10 mouse cellular contexts compared by ENCODE assay signal in genomic region chr11:3287131-3287530, GRCm38 (mm10). TPM values are rescaled to one million over a fixed set of nuclear protein-coding genes. Genes with fewer than 3 reads are reported as not detected.
A peak's percentile ranks its signal among the peaks of the same experiment; 100 is the strongest.
DNase-seq lines count a peak whose midpoint lies in the region; ATAC-seq and TF ChIP-seq lines count a peak whose summit lies in the region.
"Had no signal": no experiment of that assay in that cellular context is flagged by ENCODE, and none has a peak within 500 bp of the region (broad histone marks: within the 10 kb centered on the region; RNA-seq: fewer than 3 reads in every experiment).

No protein-coding gene starts in this region.

- H3K27ac ChIP-seq in embryonic facial prominence, embryonic 11.5 days (replicated peaks; ENCODE audit: low read depth, low read length) = no peak overlapping the region
- H3K27ac ChIP-seq in embryonic facial prominence, embryonic 10.5 days (replicated peaks) = no peak overlapping the region
- peak overlapping the region; percentile 100; the same call in 1 of the 2 replicates for H3K27ac ChIP-seq in hindbrain, postnatal 0 days

- DNase-seq in embryonic facial prominence, embryonic 11.5 days (ENCODE audit: low spot score) = peak; percentile 47
- DNase-seq in embryonic facial prominence, embryonic 10.5 days (ENCODE audit: low spot score) = no peak
- DNase-seq in left cerebral cortex, postnatal 4 days = peak; percentile 32
- no peak for DNase-seq in left cerebral cortex, adult 8-10 months (ENCODE audit: low spot score in 2 of 2)
- peak; percentile 65 for DNase-seq in cerebellum, adult 8-10 months
- peak; percentile 82 for DNase-seq in hindbrain, postnatal 0 days (ENCODE audit: low spot score)
- DNase-seq in c-Kit-positive CD71-positive TER-119-positive erythroid progenitor cells, embryonic 14.5 days (ENCODE audit: low spot score) = no peak
- DNase-seq in heart, adult 9 months (ENCODE audit: low spot score in 2 of 2) = no peak
- DNase-seq: adrenal gland, adult 2 months; lung, adult 18-20 months had no signal

- H3K4me2 ChIP-seq in embryonic facial prominence, embryonic 11.5 days (ENCODE audit: low read depth, low read length) = no peak overlapping the region
- H3K4me2 ChIP-seq in hindbrain, postnatal 0 days (ENCODE audit: low read depth, low read length) = no peak overlapping the region

- WGBS in embryonic facial prominence, embryonic 11.5 days = 51% methylated on average over 6 of the region's 6 CpGs
- whole genome bisulfite sequencing in embryonic facial prominence, embryonic 10.5 days = 64% methylated on average over 6 of the region's 6 CpGs
- WGBS in hindbrain, postnatal 0 days = 18% methylated on average over 6 of the region's 6 CpGs

- TF ChIP-seq CTCF in hindbrain, postnatal 0 days (IDR thresholded peaks at IDR 0.05; ENCODE audit: low read depth) = no peak

- intact Hi-C loops in left cerebral cortex, postnatal 4 days (cut with DNase I) = no loop called here

- H3K9me3 ChIP-seq in embryonic facial prominence, embryonic 11.5 days (replicated peaks; ENCODE audit: control insufficient read depth, low read length) = no peaks in the 10 kb centered on the region
- no peaks in the 10 kb centered on the region for H3K9me3 ChIP-seq in embryonic facial prominence, embryonic 10.5 days
- H3K9me3 ChIP-seq in hindbrain, postnatal 0 days (ENCODE audit: low read length) = no peaks in the 10 kb centered on the region

- H3K9ac ChIP-seq in embryonic facial prominence, embryonic 11.5 days (replicated peaks; ENCODE audit: low read length) = no peak overlapping the region
- no peak overlapping the region for H3K9ac ChIP-seq in hindbrain, postnatal 0 days (replicated peaks; ENCODE audit: low read length)

- H3K27me3 ChIP-seq in embryonic facial prominence, embryonic 11.5 days (ENCODE audit: control insufficient read depth, insufficient read depth, low read length) = no peaks in the 10 kb centered on the region
- no peaks in the 10 kb centered on the region for H3K27me3 ChIP-seq in embryonic facial prominence, embryonic 10.5 days (replicated peaks; ENCODE audit: low read depth, poor library complexity, severe bottlenecking)
- no peaks in the 10 kb centered on the region for H3K27me3 ChIP-seq in hindbrain, postnatal 0 days (ENCODE audit: insufficient read depth, low read length)

- H3K36me3 ChIP-seq in embryonic facial prominence, embryonic 11.5 days (replicated peaks; ENCODE audit: control insufficient read depth, insufficient read depth, low read depth, low read length) = no peaks in the 10 kb centered on the region; the same call in 1 of the 2 replicates
- peaks cover 12% of the 10 kb centered on the region for H3K36me3 ChIP-seq in embryonic facial prominence, embryonic 10.5 days (replicated peaks)
- no peaks in the 10 kb centered on the region for H3K36me3 ChIP-seq in hindbrain, postnatal 0 days (ENCODE audit: insufficient read depth, low read length)

- ATAC-seq in embryonic facial prominence, embryonic 11.5 days (replicated peaks; ENCODE audit: insufficient number of reproducible peaks, low FRiP score, low TSS enrichment, low read depth) = no peak
- no peak for ATAC-seq in hindbrain, postnatal 0 days

- H3K4me1 ChIP-seq in embryonic facial prominence, embryonic 11.5 days (ENCODE audit: control insufficient read depth, insufficient read depth, low read length) = no peaks in the 10 kb centered on the region
- H3K4me1 ChIP-seq in embryonic facial prominence, embryonic 10.5 days = peaks cover 18% of the 10 kb centered on the region
- H3K4me1 ChIP-seq in hindbrain, postnatal 0 days (ENCODE audit: insufficient read depth, low read length) = 0 out of 2 replicates have a peak, but pooled peaks cover 11% of the 10 kb centered on the region

- no peak overlapping the region for H3K4me3 ChIP-seq in embryonic facial prominence, embryonic 11.5 days (ENCODE audit: low read depth, low read length)
- H3K4me3 ChIP-seq in embryonic facial prominence, embryonic 10.5 days = no peak overlapping the region
- H3K4me3 ChIP-seq in hindbrain, postnatal 0 days (ENCODE audit: low read length) = no peak overlapping the region

RNA-seq across cellular contexts. Expression of gene Patz1, which starts 1.5 kb away (rescaled TPM):
- 72.6 and 73.2 TPM in 2 replicates for polyA plus RNA-seq in embryonic facial prominence, embryonic 11.5 days (2014; fragmentation: Nextera tagmentation; extraction: Ambion mirVana)
- polyA plus RNA-seq in embryonic facial prominence, embryonic 10.5 days (2016; fragmentation: Nextera tagmentation; extraction: Ambion mirVana) = 91.5 and 96.8 TPM in 2 replicates
- 10 to 100 TPM; 62.5 to 62.9 TPM for total RNA-seq in left cerebral cortex, postnatal 4 days (2021)
- 10 to 100 TPM; 53.4 to 57.4 (median 54.1) TPM for total RNA-seq in left cerebral cortex, adult 8-10 months (2022)
- total RNA-seq in hindbrain, postnatal 0 days (2014; rRNA removed) = 89.6 and 97.1 TPM in 2 replicates
- 38.8 and 40.4 TPM in 2 replicates for polyA plus RNA-seq in hindbrain, postnatal 0 days (2015; fragmentation: Nextera tagmentation; extraction: Ambion mirVana)

RNA-seq across cellular contexts. Expression of gene Drg1, which starts 20.9 kb away (rescaled TPM):
- polyA plus RNA-seq in embryonic facial prominence, embryonic 11.5 days (2014; fragmentation: Nextera tagmentation; extraction: Ambion mirVana) = 294 and 301 TPM in 2 replicates
- 287 and 303 TPM in 2 replicates for polyA plus RNA-seq in embryonic facial prominence, embryonic 10.5 days (2016; fragmentation: Nextera tagmentation; extraction: Ambion mirVana)
- 10 to 100 TPM; 86.1 to 96.8 TPM for total RNA-seq in left cerebral cortex, postnatal 4 days (2021)
- total RNA-seq in left cerebral cortex, adult 8-10 months (2022) = 10 to 100 TPM; 95.6 to 98.8 (median 96.9) TPM
- total RNA-seq in hindbrain, postnatal 0 days (2014; rRNA removed) = 62.3 and 73.1 TPM in 2 replicates
- polyA plus RNA-seq in hindbrain, postnatal 0 days (2015; fragmentation: Nextera tagmentation; extraction: Ambion mirVana) = 176 and 186 TPM in 2 replicates

RNA-seq across cellular contexts. Expression of gene Pik3ip1, which starts 43.1 kb away (rescaled TPM):
- 10.5 and 10.6 TPM in 2 replicates for polyA plus RNA-seq in embryonic facial prominence, embryonic 11.5 days (2014; fragmentation: Nextera tagmentation; extraction: Ambion mirVana)
- 7.3 and 11.2 TPM in 2 replicates for polyA plus RNA-seq in embryonic facial prominence, embryonic 10.5 days (2016; fragmentation: Nextera tagmentation; extraction: Ambion mirVana)
- 10 to 100 TPM; 22.9 to 23.4 TPM for total RNA-seq in left cerebral cortex, postnatal 4 days (2021)
- 10 to 100 TPM; 40.3 to 44.5 (median 42.4) TPM for total RNA-seq in left cerebral cortex, adult 8-10 months (2022)
- 34.3 and 40.9 TPM in 2 replicates for total RNA-seq in hindbrain, postnatal 0 days (2014; rRNA removed)
- polyA plus RNA-seq in hindbrain, postnatal 0 days (2015; fragmentation: Nextera tagmentation; extraction: Ambion mirVana) = 41.6 and 45.4 TPM in 2 replicates

Comparison
In these comparisons a context has a peak if more than half of its experiments do, and no peak if none do; other contexts are left out.
1. DNase-seq: peak in embryonic facial prominence, embryonic 11.5 days (single experiment), left cerebral cortex, postnatal 4 days (single experiment), cerebellum, adult 8-10 months (single experiment) and hindbrain, postnatal 0 days (single experiment); none in embryonic facial prominence, embryonic 10.5 days (single experiment), left cerebral cortex, adult 8-10 months (0 of 2), c-Kit-positive CD71-positive TER-119-positive erythroid progenitor cells, embryonic 14.5 days (single experiment) and heart, adult 9 months (0 of 2).